Mouse (Mus musculus): ENCODE measurements around the gene Atp5j2. TPM values are rescaled to one million over a fixed set of nuclear protein-coding genes. Genes with fewer than 3 reads are reported as not detected.

Atp5j2 gene
- polyA plus RNA-seq, 1 experiment from 2014 or later: 454 TPM

DNA sequence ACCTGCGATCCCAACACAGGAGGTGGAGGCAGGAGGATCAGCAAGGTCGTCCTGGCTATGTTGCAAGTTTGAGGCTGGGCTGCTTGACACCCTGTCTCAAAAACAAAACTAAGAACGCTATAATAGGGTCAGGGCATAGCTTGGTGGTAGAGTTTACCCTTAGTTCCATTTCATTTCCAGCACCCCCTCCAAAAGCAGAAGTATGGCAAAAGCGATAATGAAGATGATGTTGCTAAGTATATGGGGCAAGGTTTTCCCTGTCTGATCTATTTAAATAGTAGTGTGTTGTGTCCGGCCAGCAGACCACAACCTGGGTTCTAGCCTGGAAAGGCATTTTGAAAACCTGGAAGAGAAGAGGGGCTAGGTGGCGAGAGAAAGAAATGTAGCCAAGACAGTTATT lies 16.1 kb upstream of the Atp5j2 start:
- H3K4me1 ChIP-seq (ENCODE audit: control insufficient read depth, low read depth, low read length): peaks cover 14% of the 10 kb centered on the region
- peaks cover 13% of the 10 kb centered on the region for H3K36me3 ChIP-seq (ENCODE audit: control insufficient read depth, insufficient read depth)
- 69% methylated on average over 5 of the region's 6 CpGs for WGBS (ENCODE audit: insufficient replicate concordance)
- no peak overlapping the region for H3K27ac ChIP-seq (ENCODE audit: low read length)
- no peak overlapping the region for H3K4me3 ChIP-seq (ENCODE audit: low read depth, low read length)
- no peak for ATAC-seq (ENCODE audit: low read depth)
- H3K27me3 ChIP-seq (ENCODE audit: control insufficient read depth, insufficient read depth, low read depth, low read length): no peaks in the 10 kb centered on the region
- no peak overlapping the region for H3K4me2 ChIP-seq (ENCODE audit: low read depth, low read length)
- no peaks in the 10 kb centered on the region for H3K9me3 ChIP-seq (replicated peaks; ENCODE audit: control insufficient read depth, low read length)
- H3K9ac ChIP-seq (ENCODE audit: low read depth, low read length): no peak overlapping the region

- H3K4me3 ChIP-seq (ENCODE audit: low read depth, low read length): no peak overlapping the region
- H3K4me1 ChIP-seq (ENCODE audit: control insufficient read depth, low read depth, low read length): peaks cover 18% of the 10 kb centered on the region
- ATAC-seq (ENCODE audit: low read depth): no peak
- H3K9me3 ChIP-seq (replicated peaks; ENCODE audit: control insufficient read depth, low read length): no peaks in the 10 kb centered on the region
- 83% methylated on average over 6 of the region's 6 CpGs for WGBS (ENCODE audit: insufficient replicate concordance)
- no peak overlapping the region for H3K9ac ChIP-seq (ENCODE audit: low read depth, low read length)
- H3K27me3 ChIP-seq (ENCODE audit: control insufficient read depth, insufficient read depth, low read depth, low read length): no peaks in the 10 kb centered on the region
- H3K4me2 ChIP-seq (ENCODE audit: low read depth, low read length): no peak overlapping the region
- no peak overlapping the region for H3K27ac ChIP-seq (ENCODE audit: low read length)
- peaks cover 13% of the 10 kb centered on the region for H3K36me3 ChIP-seq (ENCODE audit: control insufficient read depth, insufficient read depth)
Observed at GRCm38 (mm10) chr5:145207385-145207784, 15.5 kb upstream of the Atp5j2 start.

- ATAC-seq (ENCODE audit: low read depth): no peak
- Histone ChIP-seq H3K4me1 (ENCODE audit: control insufficient read depth, low read depth, low read length) (peaks cover 30% of the 10 kb centered on the region), H3K27me3 (ENCODE audit: control insufficient read depth, insufficient read depth, low read depth, low read length) (no peaks in the 10 kb centered on the region), H3K4me3 (ENCODE audit: low read depth, low read length) (peak overlapping the region; percentile 84), H3K9me3 (replicated peaks; ENCODE audit: control insufficient read depth, low read length) (no peaks in the 10 kb centered on the region), H3K4me2 (ENCODE audit: low read depth, low read length) (peak overlapping the region; percentile 77), H3K36me3 (ENCODE audit: control insufficient read depth, insufficient read depth) (peaks cover 4% of the 10 kb centered on the region), H3K9ac (ENCODE audit: low read depth, low read length) (peak overlapping the region; percentile 84), H3K27ac (ENCODE audit: low read length) (no peak overlapping the region)
- WGBS (ENCODE audit: insufficient replicate concordance): 19% methylated on average over 9 of the region's 9 CpGs
Observed at GRCm38 (mm10) chr5:145205041-145205440, 13.2 kb upstream of the Atp5j2 start.

- 0% methylated on average over 22 of the region's 22 CpGs for WGBS (ENCODE audit: insufficient replicate concordance)
- H3K4me3 ChIP-seq (ENCODE audit: low read depth, low read length): peak within 1 kb of the TSS; percentile 84
- H3K36me3 ChIP-seq (ENCODE audit: control insufficient read depth, insufficient read depth): peaks cover 4% of the 10 kb centered on the region; the same call in 1 of the 2 replicates
- peaks cover 30% of the 10 kb centered on the region for H3K4me1 ChIP-seq (ENCODE audit: control insufficient read depth, low read depth, low read length)
- ATAC-seq (ENCODE audit: low read depth): peak; percentile 95
- H3K4me2 ChIP-seq (ENCODE audit: low read depth, low read length): peak within 1 kb of the TSS; percentile 77
- H3K27me3 ChIP-seq (ENCODE audit: control insufficient read depth, insufficient read depth, low read depth, low read length): no peaks in the 10 kb centered on the region
- H3K9me3 ChIP-seq (replicated peaks; ENCODE audit: control insufficient read depth, low read length): no peaks in the 10 kb centered on the region
- peak within 1 kb of the TSS; percentile 93 for H3K27ac ChIP-seq (ENCODE audit: low read length)
- H3K9ac ChIP-seq (ENCODE audit: low read depth, low read length): peak within 1 kb of the TSS; percentile 84
Observed at GRCm38 (mm10) chr5:145203936-145204691, 12.3 kb upstream of the Atp5j2 start, which contains the start of gene Zkscan5. Zkscan5 (plus strand) TSS chr5:145204562.

- peaks cover 30% of the 10 kb centered on the region for H3K4me1 ChIP-seq (ENCODE audit: control insufficient read depth, low read depth, low read length)
- no peaks in the 10 kb centered on the region for H3K9me3 ChIP-seq (replicated peaks; ENCODE audit: control insufficient read depth, low read length)
- peaks cover 4% of the 10 kb centered on the region; the same call in 1 of the 2 replicates for H3K36me3 ChIP-seq (ENCODE audit: control insufficient read depth, insufficient read depth)
- H3K27me3 ChIP-seq (ENCODE audit: control insufficient read depth, insufficient read depth, low read depth, low read length): no peaks in the 10 kb centered on the region
- no peak overlapping the region for H3K4me3 ChIP-seq (ENCODE audit: low read depth, low read length)
- WGBS (ENCODE audit: insufficient replicate concordance): 47% methylated on average over 3 of the region's 3 CpGs
- no peak overlapping the region for H3K27ac ChIP-seq (ENCODE audit: low read length)
- no peak overlapping the region for H3K4me2 ChIP-seq (ENCODE audit: low read depth, low read length)
- ATAC-seq (ENCODE audit: low read depth): no peak
- H3K9ac ChIP-seq (ENCODE audit: low read depth, low read length): no peak overlapping the region
Observed at GRCm38 (mm10) chr5:145202446-145202845, 10.6 kb upstream of the Atp5j2 start.

GRCm38 (mm10) chr5:145201321-145201991 lies 9.6 kb upstream of the Atp5j2 start, which contains the start of gene Zkscan14:
Zkscan14 (minus strand) TSS chr5:145201868.
- H3K27ac ChIP-seq (ENCODE audit: low read length): peak within 1 kb of the TSS; percentile 91

DNA sequence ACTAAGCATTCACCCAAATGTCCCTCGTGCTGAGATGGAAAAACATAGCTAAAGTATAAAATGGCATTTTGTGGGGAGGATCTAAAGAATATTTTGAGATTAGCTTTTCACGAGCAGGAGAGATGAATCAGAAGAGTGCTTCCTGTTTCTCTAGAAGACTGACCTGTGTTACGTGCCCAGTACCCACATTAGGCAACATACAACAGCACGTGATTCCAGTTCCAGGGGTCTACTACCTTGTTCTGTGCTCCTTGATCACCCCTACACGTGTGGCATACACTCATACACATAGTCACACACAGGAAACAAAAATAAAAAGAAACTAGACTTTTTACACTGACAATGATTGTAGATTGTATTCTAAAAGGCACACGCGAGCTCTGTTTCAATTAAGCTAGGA lies 8.5 kb upstream of the Atp5j2 start:
- peak overlapping the region; percentile 98 for H3K4me3 ChIP-seq (ENCODE audit: low read depth, low read length)
- peaks cover 7% of the 10 kb centered on the region for H3K36me3 ChIP-seq (ENCODE audit: control insufficient read depth, insufficient read depth)
- no peak overlapping the region for H3K27ac ChIP-seq (ENCODE audit: low read length)
- no peak for ATAC-seq (ENCODE audit: low read depth)
- peak overlapping the region; percentile 92; the same call in 1 of the 2 replicates for H3K9ac ChIP-seq (ENCODE audit: low read depth, low read length)
- peaks cover 23% of the 10 kb centered on the region for H3K4me1 ChIP-seq (ENCODE audit: control insufficient read depth, low read depth, low read length)
- 64% methylated on average over 7 of the region's 7 CpGs for WGBS (ENCODE audit: insufficient replicate concordance)
- H3K27me3 ChIP-seq (ENCODE audit: control insufficient read depth, insufficient read depth, low read depth, low read length): no peaks in the 10 kb centered on the region
- peak overlapping the region; percentile 81 for H3K4me2 ChIP-seq (ENCODE audit: low read depth, low read length)
- no peaks in the 10 kb centered on the region for H3K9me3 ChIP-seq (replicated peaks; ENCODE audit: control insufficient read depth, low read length)

More at GRCm38 (mm10) chr5:145201321-145201991, 9.6 kb upstream of the Atp5j2 start, which contains the start of gene Zkscan14:
- peak within 1 kb of the TSS; percentile 81 for H3K4me2 ChIP-seq (ENCODE audit: low read depth, low read length)
- ATAC-seq (ENCODE audit: low read depth): peak; percentile 27
- H3K9ac ChIP-seq (ENCODE audit: low read depth, low read length): peak within 1 kb of the TSS; percentile 92
- no peaks in the 10 kb centered on the region for H3K36me3 ChIP-seq (ENCODE audit: control insufficient read depth, insufficient read depth)
- H3K27me3 ChIP-seq (ENCODE audit: control insufficient read depth, insufficient read depth, low read depth, low read length): no peaks in the 10 kb centered on the region
- peak within 1 kb of the TSS; percentile 98 for H3K4me3 ChIP-seq (ENCODE audit: low read depth, low read length)
- H3K4me1 ChIP-seq (ENCODE audit: control insufficient read depth, low read depth, low read length): peaks cover 30% of the 10 kb centered on the region
- WGBS (ENCODE audit: insufficient replicate concordance): under 1% methylated on average over 37 of the region's 37 CpGs
- H3K9me3 ChIP-seq (replicated peaks; ENCODE audit: control insufficient read depth, low read length): no peaks in the 10 kb centered on the region

GRCm38 (mm10) chr5:145190875-145191798 lies 725 bp downstream of the Atp5j2 start:
- H3K36me3 ChIP-seq (ENCODE audit: control insufficient read depth, insufficient read depth): peaks cover 32% of the 10 kb centered on the region
- H3K27ac ChIP-seq (ENCODE audit: low read length): peak overlapping the region; percentile 83
- H3K4me1 ChIP-seq (ENCODE audit: control insufficient read depth, low read depth, low read length): peaks cover 27% of the 10 kb centered on the region
- H3K4me3 ChIP-seq (ENCODE audit: low read depth, low read length): peak overlapping the region; percentile 91
- H3K9ac ChIP-seq (ENCODE audit: low read depth, low read length): peak overlapping the region; percentile 93
- H3K9me3 ChIP-seq (replicated peaks; ENCODE audit: control insufficient read depth, low read length): no peaks in the 10 kb centered on the region
- under 1% methylated on average over 41 of the region's 41 CpGs for WGBS (ENCODE audit: insufficient replicate concordance)
- H3K4me2 ChIP-seq (ENCODE audit: low read depth, low read length): peak overlapping the region; percentile 85
- ATAC-seq (ENCODE audit: low read depth): peak; percentile 89
- H3K27me3 ChIP-seq (ENCODE audit: control insufficient read depth, insufficient read depth, low read depth, low read length): no peaks in the 10 kb centered on the region
